Mouse (Mus musculus) thymus, adult 2 months (tissue): Measurements from ENCODE around the gene Rasl10a.

Experiments
- CTCF ChIP-seq: fragments of 200-500 bp; IDR thresholded peaks from 2 replicates; pipeline ENCODE4 v1.5.1; 2012; ENCODE audit warnings: mild to moderate bottlenecking, control low read depth, low read length, moderate library complexity, borderline replicate concordance; ENCODE audit not compliant: control insufficient read depth, poor library complexity, insufficient read depth; ENCODE audit errors: extremely low read depth
- POLR2A ChIP-seq: fragments of 200-500 bp; IDR thresholded peaks from 2 replicates; pipeline ENCODE4 v1.6.1; 2012; ENCODE audit warnings: mild to moderate bottlenecking, low read length, control low read depth, moderate library complexity; ENCODE audit not compliant: control insufficient read depth, poor library complexity, insufficient read depth; ENCODE audit errors: extremely low read depth

DNA sequence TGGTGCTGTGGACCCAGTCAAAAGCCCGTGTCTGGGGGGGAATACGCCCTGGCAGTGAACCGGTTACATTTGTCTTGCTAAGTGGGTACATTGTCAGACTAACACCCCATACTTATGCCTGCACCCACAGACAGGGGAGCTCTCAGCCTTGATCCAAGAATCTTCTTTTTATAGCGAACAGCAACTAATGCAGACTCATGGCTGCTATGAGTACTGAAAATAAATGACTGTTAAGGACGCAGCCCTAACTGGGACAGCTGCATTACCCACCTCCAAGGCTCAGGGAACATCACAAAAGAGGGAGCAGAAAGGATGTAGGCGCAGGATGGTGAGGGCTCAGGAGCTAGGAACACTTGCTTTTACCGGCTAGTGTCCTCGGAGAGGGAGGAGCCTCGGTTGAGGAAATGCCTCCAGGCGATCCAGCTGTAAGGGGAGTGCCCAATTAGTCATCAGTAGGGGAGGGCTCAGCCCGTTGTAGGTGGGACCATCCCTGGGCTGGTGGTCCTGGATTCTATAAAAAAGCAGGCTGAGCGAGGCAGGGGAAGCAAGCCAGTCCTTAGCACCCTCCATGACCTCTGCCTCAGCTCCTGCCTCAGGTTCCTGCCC is 11.5 kb upstream of the Rasl10a start:
- TF ChIP-seq POLR2A (no peak), CTCF (no peak)
